Mouse (Mus musculus) testis, adult 2 months (tissue): ENCODE measurements at regions not wholly inside any gene's neighbourhood (a gene's known extent, or its start where the extent isn't known, plus 50 kb on each side); places are given as distances from the start of the nearest gene placed in this dataset.

ENCODE experiments used
- CTCF ChIP-seq: fragments of 200-500 bp; IDR thresholded peaks from 2 replicates; pipeline ENCODE4 v1.5.1; 2012; ENCODE audit warnings: low read depth, mild to moderate bottlenecking, inconsistent platforms, low read length, moderate library complexity; ENCODE audit not compliant: control insufficient read depth, insufficient read depth, insufficient replicate concordance
- POLR2A ChIP-seq: fragments of 200-500 bp; IDR thresholded peaks from 2 replicates; pipeline ENCODE4 v1.6.1; 2012; ENCODE audit warnings: low read depth, mild to moderate bottlenecking, inconsistent platforms, low read length, moderate library complexity; ENCODE audit not compliant: control insufficient read depth

DNA sequence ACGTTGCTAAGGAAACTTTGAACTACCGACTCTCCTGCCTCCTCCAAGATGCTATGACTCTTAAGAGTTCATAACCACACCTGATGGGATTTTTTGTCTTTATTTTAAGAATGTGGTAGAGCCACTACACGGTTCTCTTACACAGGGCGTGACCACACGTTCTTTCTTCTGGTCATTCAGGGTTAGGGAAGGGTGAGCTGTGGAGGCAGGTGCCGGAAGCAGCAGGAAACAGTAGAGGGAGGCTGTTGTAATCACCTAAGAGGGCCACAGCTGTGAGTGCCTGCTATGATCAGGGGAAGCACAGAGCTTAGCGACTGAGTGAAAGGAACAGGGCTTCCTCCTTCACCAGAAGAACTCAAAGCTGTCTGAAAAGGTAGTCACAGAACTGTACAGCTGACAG lies 50.6 kb upstream of the Larp1 start:
- TF ChIP-seq CTCF, result no peak
- TF ChIP-seq POLR2A, result no peak
